Mouse (Mus musculus) c-Kit-positive CD71-negative TER-119-negative erythroid progenitor cells, embryonic 14.5 days (primary cell): ENCODE results near the gene Pou3f1.
A peak's percentile ranks its signal among the peaks of the same experiment; 100 is the strongest.

Source experiments
- DNase-seq: peaks from one replicate; pipeline ENCODE4 v3.0.0-alpha.2; 2013; ENCODE audit warnings: low read depth

The Pou3f1 gene

DNA sequence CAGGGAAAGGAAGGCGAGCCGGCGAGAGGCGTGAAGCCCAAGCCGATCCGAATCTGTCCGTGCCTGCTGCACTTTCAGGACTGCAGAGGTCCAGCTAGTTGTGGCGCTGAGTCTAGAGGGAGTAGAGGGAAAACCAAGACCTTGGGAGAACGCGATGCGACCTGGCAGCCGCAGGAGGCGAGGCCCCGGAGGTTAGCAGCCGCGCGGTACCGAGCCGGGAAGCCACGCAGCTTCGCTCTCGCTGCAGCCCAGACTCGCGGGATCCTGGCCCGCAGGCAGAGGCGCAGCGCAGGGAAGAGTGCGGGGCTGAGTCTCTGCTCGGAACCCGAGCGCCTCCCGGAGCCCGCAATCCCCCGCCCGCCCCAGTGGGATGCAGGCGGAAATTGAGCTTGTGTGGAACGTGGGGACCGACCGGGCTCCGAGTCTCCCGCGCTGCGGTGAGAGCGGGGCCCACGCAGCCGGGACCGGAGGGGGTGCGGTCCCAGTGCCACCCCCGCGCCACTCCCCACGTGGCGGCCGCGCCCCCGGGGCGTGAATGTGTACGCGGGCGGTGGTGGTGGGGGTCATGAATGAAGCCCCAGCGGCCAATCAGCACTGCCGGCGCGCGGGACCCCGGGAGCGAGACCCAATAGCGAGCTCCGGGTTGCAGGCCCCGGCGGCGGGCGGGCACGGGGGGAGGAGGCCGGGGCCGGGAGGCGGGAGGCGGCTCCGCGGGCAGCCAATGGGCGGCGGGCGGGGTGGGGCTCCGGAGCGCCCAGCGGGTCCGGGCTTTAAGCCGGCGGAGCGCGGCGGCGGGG is 445 bp downstream of the Pou3f1 start:
- peak; percentile 43 for DNase-seq

DNA sequence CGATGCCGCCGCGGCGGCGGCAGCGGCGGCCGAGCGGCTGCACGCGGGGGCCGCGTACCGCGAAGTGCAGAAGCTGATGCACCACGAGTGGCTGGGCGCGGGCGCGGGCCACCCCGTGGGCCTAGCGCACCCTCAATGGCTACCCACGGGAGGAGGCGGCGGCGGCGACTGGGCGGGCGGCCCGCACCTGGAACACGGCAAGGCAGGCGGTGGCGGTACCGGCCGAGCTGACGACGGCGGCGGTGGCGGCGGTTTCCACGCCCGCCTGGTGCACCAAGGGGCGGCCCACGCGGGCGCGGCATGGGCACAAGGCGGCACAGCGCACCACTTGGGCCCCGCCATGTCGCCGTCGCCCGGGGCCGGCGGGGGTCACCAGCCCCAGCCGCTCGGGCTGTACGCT is 1.2 kb downstream of the Pou3f1 start:
- DNase-seq: no peak

DNA sequence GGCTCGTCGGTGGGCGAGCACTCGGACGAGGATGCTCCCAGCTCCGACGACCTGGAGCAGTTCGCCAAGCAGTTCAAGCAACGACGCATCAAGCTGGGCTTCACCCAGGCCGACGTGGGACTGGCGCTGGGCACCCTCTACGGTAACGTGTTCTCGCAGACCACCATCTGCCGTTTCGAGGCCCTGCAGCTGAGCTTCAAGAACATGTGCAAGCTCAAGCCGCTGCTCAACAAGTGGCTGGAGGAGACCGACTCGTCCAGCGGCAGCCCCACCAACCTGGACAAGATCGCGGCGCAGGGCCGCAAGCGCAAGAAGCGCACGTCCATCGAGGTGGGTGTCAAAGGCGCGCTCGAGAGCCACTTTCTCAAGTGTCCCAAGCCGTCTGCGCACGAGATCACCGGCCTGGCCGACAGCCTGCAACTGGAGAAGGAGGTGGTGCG is 1.8 kb downstream of the Pou3f1 start:
- DNase-seq: no peak

DNA sequence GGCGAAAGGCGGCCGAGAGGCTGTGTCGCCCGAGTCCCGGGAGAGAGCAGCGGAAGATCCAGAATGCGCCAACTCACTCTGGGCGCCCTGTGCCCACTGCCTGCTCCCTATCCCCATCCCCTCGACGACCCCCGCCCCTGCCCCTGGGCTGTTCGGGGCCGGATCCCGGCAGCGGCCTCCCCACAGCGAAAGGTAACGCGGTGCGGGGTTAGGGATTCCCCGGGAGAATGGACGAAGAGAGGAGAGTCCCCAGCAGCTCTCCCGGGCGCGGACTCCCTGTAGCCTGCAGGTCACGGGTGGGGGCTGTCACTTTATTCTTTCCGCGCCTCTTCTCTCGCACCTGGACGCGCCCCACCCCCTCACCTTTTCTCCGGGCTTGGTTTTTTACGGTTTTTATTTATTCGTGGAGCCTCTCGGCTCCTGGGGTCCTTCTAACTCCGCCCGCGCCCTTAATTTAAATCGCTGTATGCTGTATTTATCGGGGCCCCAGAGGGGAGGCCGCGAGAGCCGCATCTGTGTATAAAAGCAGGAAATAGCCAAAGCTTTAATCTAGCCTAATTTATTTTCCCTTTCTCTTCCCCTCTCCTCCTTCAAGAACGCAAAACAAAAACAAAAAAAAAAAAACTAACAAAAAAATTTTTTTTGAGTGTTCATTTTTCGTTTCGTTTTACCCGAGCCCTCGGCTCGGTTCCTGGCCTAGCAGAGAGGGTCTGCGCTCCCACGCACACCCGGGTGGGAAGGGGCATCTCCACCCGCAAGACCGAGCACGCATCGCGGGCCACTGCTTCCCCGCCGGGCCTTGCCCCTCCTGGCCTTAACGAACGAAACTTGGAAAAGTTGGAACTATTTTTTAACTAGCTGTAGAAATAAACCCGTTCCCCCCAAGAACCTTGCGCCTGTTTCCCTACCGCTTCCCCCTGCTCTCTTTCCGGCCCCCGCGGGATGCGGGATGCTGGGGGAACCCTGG is 2.9 kb downstream of the Pou3f1 start:
- no peak for DNase-seq

DNA sequence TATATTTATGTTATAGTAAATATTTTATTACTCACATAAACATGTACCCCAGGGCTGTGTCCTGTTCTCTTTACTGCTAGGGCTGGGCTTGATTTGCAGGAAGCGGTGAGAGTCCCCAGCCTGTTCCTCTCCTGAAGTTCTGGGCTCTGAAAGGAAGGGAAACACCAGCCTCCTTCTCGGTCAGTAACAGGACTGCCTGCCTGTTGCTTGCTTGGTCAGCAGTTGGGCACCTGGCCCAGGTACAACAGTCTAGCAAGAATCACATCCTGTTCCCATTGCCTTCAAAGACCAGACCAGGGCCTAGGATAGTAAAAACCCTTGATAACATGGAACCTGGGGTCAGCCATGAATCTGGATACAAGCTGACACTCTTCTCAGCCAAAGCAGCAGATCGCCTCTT is 4.0 kb downstream of the Pou3f1 start:
- DNase-seq: no peak

DNA sequence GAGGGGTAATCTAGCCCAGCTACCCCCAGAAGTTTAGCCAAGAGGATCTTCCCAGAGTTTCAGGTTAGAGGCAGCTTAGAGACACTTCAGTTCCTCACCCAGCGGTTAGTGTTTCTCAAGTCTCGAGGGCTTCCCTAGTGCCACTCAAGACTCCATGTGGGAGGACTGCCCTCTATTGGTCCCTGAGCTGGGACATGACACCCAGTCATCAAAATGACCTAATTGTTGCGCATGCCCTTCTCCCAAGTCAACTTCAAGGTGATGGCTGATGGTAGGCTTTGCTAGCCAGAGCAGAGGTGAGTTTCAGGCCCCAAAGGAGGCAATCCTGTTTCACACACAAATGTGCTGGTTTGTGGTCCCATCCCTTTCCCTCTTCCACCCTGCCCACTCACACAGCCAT is 6.4 kb downstream of the Pou3f1 start:
- no peak for DNase-seq

DNA sequence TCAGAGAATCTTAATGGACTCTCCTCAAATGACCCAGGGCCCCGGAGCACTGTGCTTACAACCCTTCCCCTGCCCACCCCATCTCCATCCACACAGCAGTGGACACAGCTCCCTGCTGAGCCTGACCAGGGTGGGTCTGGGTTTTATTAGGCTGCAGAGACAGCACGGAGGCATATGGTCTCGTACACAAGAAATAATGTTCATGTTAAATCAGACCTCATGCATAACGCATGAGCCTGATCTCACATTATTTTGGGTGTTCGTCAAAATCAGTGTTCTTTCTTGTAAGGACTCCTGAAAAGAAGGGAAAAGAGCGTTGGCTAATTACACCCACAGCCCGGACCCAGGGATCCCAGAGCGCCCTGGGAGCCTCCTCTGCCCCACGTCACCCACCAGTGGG is 7.6 kb downstream of the Pou3f1 start:
- no peak for DNase-seq

DNA sequence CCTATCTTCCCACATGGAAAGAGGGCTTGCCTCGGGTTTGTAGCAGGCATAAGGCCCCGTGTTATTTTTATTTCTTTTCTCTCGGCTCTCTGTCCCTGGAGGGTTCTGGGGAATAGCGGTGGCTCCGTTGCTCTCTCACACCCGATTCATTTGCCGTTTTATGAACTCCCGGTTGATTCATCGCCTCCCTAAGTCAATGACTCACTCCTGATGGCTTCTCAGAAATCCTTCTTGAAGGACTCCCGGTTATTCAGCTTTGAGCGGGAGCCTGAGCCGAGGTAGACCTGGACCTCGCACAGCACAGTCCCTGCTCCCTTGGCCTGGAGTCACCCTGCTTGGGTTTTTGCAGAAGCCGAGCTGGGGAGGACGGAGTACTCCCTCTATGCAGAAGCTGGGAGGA is 8.0 kb downstream of the Pou3f1 start:
- DNase-seq: no peak

DNA sequence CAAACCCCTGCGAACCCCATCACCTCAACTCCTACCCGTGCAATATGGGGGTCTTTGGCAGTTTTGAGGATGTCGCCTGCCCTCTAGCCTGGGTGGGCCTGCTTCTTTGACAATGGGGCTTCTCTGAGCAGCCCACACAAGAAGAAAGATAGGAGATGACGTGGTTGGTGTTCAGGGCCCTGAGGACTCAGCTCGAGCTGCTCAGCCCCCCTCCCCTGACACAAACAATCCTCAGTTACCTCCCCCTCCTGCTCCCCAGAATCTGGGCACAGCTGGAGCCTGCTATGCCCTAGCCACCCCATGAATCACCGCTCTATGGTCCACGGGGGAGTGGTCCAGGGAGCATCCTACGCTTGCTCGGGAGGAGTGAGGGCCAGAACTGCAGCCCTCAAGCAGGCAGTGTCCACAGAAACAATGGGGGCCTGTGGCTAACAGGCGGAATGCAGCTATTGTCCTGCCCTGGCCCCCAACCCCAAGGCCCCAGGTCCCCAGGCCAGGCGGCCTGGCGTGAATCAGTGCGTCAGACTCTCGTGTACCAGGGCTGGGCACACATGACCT is 10.9 kb downstream of the Pou3f1 start:
- DNase-seq: no peak

DNA sequence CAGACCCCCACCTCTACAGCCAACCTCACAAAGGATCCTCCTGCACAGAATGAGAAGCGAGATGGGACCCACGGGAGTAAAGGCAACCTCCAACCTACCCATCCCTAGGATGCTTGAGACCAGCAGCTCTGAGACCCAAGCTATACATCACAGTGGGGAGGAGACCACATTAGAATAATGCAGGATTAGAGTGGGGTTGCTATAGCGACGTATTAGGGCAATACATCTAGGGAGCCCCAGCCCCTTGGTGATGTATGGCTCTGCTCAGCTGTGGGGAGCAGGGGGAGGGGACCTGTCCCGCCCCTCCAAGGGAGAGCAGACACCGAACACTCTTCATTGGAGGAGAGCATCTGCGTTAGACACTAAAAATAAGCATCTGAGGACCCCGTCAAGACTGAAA is 11.5 kb downstream of the Pou3f1 start:
- no peak for DNase-seq

DNA sequence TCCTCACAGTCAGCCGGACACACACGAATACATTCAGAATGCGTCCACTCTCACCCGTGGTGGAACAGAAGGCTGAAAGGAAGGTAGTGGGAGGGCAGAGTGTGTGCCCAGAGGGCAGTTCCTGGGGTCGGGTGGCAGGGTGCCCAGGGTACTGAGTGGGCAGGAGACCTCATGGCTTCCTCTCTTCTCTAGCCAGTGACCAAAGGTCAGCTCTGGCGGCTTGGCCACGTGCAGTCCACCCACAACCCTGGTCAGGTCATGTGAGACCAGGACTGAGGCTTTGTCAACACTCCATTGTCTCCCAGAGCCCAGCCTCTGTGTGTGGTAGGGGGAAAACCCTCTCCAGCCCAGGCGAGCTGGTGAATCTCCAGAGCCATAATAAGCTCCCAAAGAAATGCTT is 13.6 kb downstream of the Pou3f1 start:
- DNase-seq: no peak

DNA sequence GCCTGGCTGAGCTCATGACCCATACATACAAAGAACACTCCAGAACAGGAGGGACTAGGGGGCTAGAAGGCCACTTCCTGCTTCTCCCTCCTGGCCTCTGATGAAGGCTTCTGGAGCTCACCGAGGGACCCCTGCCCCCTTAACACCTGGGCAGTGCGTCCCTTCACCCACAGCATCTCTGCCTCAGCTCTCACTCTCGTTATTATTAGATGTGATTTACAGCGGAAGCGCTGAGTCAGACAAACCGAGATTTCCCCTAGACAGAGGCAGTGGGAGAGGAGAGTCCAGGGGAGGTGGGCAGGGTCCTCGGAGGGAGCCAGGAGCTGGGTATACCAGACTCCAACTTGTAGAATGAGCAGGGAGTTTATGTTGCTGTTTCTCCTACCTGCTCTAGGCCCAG is 15.0 kb downstream of the Pou3f1 start:
- no peak for DNase-seq

DNA sequence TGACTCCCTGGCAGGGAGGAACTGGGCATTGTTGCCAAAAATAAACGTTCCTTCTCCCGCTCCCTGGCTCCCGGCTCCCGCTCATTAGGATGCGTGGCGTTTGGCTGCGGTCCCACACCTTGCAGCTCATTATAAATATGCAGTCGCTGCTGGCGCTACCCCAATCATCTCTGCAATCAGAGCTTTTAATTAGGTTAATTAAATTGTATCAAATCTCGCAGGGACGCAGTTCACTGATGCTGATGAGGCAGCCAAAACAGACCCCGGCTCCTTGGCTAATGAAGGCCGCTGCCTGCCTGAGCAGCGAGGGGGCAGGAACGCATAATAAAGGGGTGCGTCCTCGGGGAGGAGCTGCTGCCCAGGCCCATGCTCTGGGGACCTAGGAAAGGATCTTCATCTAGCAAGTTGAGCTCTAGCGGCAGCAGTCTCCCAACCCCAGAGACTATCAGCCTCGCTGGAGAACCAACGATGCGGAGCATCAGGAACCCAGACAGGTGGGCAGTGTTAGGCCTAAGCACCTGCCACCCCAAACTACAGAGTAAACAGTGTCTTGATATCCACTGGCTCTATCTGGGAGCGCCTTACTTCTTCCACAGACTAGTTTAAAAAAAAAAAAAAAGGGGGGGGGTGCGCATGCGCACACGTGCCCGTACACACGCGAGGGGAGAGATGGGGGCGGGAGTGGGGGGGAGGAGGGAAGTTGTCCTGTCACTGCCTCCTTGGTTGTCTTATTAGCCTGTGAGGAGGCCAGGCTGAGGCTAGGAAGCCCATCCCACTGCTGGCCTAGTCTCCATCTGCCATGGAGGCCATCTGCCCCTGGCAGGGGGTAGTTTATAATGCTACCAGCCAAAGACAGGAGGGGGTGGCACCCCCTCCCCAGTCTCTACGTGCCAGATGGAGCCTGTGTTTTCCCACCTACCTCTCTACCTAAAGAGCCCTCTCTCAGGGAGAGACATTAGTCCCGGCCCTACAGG is 16.0 kb downstream of the Pou3f1 start:
- no peak for DNase-seq

DNA sequence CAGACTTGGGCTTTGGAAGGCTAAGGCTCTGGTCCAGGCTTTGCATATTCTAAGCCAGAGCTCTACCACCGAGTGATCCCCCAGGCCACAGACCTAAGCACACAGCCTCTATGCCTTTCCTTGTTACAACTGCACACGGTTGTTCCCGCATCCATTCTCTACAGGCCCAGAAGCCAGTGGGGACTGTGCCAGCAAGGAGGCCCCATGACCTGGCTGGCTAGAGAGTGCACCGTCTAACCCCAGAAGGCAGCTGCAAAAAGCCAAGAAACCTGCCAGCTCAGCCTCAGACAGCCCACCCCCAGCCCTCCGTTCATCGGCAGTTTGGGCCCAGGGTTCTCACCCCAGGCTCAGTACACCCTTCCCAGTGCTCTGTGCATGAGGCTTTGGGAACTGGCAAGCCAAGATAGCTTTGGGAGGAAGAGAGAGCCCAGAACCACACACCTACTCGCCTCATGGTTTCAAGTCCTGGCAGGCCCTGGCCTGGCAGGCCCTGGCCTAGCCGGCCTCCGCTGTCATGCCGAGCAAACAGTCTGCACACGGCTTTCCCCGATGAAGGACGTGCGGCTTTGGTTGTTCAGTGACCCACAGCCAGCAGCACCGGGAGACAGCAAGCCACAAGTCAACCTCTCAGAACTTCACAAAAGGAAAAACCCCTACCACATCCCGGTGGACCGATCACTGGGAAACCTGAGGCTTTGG is 17.9 kb downstream of the Pou3f1 start:
- DNase-seq: no peak

DNA sequence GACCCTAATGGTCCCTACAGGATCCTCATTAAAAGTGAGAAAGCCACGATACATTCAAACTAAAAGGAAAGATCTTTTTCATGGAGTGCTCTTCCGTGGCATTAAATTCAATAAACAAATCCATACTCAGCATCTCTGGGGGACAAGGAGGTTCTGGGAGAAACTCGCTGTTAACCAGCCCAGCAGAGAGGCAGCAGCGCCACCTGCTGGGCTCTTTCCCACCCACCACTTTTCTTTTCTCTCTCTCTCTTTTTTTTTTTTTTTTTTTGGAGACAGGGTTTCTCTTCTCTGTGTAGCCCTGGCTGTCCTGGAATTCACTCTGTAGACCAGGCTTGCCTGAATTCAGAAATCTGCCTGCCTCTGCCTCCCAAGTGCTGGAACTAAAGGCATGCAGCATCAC is 18.4 kb downstream of the Pou3f1 start:
- peak; percentile 49 for DNase-seq

DNA sequence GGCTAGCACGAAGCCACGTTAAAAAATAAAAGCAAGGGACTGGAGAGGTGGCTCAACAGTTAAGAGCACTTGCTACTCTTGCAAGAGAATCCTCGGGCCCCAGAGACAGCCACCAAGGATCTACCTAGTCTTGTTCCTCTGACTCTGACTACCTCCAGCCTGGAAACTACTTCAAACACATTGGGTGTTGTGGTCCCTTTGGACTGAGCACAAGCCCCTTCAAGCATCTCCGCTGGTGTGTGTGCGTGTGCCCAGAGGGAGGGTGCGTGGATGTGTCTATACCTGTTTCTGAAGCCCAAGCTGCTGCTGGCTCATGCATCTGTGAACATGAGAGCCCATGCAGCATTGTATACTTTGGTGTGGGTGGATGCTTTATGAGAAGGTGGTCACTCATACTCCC is 19.4 kb downstream of the Pou3f1 start:
- DNase-seq: no peak

DNA sequence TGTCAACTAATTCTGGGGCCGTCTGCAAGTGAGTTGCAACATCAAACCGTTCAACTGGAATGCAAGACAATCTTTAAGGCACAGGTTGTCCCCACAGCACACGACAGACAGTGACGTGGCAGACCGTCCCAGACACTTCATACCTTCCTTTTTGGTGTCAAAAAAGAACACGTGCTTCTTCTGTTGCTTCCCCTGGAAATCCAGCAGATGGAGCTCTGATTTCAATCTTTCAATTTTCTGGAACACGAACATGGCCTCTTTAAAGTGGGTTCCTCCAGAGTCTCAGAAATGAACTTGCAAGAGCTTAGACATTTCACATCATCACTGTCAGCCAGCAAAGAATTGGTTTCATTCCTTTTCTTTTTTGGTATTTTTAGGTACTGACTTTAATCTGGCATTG is 25.7 kb downstream of the Pou3f1 start:
- DNase-seq: no peak

DNA sequence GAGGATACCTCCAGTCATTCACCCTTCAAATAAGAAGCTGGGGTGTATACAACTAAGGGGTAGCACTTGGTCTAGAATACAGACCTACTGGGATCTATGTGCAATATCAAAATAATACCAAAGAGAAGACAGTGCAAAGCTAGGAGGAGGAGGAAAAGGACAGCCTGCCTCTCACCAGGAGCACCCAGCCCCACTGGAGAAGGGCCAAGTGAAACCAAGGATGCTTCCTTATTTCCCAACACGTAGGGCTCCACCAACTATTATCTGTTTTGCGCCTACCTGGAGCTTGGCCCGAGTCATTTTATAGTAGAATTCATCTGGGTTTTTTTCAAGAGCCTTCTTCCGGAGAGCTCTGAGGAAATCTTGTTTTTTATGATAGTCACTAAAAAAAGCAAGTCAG is 26.9 kb downstream of the Pou3f1 start:
- no peak for DNase-seq

DNA sequence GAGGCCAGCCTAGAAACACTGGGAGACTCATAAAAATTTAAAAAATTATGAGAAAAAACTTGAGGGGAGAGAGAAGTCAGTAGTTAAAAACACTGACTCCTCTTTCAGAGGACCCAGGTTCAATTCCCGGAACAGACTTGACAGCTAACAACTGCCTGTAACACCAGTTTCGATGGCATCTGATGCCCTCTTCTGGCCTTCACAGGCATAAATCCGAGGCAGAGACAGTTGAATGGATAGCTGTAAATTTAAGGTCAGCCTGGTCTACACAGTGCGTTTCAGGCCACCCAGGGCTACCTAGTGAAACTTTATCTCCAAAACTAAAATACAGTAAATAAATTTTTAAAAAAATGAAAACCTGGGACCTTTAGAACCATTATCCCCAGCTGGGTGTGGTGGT is 28.4 kb downstream of the Pou3f1 start:
- no peak for DNase-seq

DNA sequence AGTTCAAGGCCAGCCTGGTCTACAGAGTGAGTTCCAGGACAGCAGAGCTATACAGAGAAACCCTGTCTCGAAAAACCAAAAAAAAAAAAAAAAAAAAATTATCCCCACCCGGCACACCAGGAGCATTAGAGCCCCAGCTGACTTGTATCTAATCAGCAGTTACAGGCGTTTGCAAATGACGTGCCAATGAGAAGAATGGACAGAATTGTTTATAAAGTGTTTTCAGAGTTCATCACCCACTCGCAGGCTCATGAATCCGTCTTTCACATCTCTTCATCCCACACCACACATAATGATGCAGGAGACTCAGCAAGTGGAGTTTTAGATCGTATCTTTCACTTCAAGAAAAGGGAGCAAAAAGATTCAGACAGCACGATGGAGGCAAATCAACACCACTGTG is 28.8 kb downstream of the Pou3f1 start:
- DNase-seq: no peak

DNA sequence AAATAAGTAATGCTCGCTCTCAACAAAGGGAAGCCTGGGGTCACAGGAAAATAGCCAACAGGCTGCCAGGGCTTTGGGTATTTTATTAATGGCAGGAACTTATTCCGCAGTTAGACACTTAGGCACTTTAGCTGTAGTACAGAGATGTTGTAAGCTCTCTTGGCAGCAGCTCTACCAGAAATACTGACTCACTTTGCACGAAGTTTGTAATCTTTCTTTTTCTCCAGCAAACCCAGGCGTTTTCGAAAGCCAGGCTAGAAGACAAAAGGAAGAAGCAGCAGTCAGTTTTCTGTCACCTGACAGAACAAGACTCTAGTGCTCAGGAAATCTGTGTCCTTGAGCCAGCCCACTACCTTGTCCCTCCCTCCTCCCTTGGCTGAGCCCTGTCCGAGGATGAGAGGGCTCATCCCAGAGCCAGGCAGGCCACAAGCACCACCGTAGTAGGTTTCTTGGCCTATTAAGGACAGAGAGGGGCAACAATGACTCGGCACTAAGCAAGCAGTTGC is 29.3 kb downstream of the Pou3f1 start:
- DNase-seq: no peak
